Mouse (Mus musculus): ENCODE data around the gene Map7d1.

Gene Map7d1

DNA sequence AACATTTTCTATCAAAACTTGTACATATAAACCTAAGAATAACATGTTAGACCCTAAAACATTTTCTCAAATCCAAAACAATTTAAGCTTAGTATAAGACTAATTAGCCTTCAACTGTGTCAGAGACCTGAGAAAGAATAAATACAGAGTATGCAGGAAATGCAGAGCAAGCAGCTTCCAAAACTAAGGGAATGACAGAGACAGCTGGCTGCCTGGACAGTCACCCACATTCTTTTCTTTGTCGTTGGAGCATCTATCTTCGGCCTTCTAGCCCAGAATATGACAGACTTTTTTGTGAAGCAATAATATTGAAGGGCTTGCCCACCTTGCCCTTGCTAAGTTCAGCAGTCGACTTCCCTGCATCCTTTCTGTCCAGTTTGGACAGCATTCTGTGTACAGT is 13.1 kb upstream of the Map7d1 start:
- DNase-seq (ENCODE audit: low spot score in 2 of 2) = no peak

DNA sequence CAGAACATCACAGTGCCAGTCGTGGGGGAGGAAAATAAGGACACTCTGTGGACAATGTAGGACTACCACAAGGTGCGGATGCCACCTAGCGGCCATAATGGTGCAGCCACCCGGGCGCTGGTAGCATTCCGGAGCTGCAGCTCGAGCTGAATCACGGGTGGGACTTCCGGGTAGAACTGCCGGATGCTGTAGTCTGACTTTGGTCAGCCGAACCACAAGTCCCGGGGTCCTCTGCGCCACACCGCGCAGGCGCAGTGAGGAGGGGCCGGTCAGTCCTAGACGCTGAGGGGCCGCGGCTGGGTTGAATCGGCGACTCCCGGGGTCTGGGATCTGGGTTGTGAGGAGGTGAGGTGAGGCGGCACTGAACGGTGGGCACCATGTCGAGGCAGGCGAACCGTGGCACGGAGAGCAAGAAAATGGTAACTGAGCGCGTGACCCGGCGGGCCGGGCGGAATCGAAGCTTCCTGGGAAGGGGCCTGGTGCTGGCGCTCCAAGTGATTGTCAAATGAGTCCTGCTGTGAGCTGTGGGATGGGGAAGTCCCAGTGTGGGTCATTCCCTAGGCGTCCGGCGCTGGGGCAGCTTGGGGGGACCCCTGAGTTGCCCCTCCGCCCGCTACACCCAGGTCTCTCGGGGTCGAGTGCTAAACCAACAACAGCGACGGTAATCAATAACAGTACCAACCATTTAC is 6.1 kb upstream of the Map7d1 start, which contains the start of gene Trappc3:
Gene Trappc3, plus strand, starts transcription at position 207 of the 689 bp plus-strand sequence.
- peak; percentile 99 to 100 for DNase-seq (ENCODE audit: low spot score in 2 of 2)

DNA sequence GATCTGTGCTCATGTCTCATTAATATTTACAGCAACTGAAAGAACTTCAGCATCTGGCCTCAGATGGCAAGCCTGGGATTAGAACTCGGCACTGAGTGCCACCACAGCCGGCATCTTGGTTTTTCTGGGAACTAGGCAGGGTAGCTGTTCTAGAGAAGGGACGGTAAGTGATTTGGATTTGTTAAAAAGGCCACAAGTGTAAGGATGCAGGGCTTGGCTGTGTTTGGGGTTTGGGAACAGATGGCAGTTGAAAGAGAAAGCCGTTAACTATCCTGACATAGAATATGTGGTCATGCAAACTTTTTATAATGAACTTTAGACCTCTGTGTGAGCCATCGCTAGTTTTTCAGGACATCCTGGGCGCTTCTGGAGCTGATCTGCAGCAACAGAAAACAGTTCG is 5.5 kb upstream of the Map7d1 start:
- DNase-seq (ENCODE audit: low spot score in 2 of 2) = no peak

DNA sequence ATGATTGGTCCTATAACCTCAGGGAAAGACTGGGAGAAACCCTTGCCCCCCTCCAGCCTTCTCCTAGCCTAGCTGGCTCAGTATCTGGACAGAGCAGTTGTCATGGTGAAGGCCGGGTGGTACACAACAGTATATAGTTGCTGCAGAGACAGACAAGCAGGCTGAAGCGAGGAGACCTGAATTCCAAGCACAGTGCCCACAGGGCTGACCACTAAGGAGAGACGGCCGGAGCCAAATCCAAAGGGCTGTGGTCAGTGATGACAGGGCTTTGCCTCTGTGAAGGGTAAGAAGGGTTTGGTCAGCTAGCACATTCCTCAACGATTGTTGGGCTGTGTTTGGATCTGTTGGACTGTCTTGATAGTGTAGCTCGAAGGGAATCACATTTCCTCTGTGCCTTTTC is 5.1 kb upstream of the Map7d1 start:
- DNase-seq (ENCODE audit: low spot score in 2 of 2) = no peak

DNA sequence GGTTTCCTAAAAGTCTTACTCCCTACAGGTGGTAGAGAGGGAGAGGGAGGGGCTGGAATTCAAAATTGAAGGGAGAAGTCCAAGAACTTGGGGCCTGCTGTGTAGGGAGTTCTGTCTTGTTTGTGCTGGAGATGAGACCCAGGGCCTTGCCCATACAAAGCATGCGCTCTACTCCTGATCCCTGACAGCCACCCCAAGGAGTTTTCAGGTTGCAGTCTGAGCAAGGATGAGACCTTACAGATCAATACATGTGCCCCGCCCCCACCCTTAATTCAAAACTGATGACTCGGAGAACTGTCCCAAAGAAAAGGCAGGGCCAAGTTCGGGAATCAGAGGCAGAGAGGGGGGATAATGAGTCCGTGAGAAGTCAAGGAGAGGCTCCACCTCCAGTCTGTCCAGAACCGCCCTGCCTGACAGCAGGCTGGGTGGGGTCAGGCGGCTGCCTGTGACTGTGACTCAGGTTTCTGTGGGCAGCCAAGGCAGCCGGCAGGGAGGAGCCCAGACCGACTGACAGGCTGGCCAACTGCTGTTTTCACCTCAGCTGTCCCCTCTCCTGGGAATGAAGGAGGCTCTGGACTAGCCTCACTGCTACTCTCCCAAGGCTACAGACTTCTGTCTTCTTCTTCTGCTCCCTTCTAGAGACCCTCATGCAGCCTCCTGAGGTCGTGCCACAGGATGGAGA is 4.5 kb upstream of the Map7d1 start:
- peak; percentile 93 for DNase-seq (ENCODE audit: low spot score in 2 of 2)

DNA sequence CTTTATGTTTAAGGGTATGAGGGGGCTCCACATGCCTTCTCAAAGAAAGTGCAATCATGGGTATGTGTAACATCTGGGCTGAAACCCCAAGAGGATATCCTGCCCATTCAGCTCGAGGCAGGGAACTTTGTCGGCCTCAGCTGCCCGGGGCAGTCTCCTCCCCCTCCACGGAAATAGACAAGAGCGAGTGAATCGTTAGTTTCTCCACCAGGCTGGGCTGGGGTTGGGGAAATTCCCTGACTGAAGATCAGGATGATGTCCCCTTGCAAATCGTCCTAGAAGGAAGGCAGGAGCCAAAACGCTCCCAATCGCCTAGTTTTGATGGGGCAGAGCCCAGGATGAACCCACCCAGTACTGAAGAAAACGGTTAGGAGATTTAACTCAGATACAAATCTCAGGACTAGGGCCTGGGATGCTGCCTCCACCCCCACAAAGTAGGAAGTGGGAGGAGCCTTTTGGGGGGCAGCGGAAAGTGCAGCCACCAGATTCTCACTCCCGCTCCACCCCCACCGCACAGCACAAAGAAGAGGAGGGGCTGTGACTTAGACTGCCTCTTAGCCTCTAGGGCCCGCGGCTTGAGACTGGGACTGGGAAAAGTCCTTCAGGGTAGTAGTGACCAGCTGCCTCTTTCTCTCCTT is 3.5 kb upstream of the Map7d1 start:
- peak; percentile 93 to 94 for DNase-seq (ENCODE audit: low spot score in 2 of 2)

DNA sequence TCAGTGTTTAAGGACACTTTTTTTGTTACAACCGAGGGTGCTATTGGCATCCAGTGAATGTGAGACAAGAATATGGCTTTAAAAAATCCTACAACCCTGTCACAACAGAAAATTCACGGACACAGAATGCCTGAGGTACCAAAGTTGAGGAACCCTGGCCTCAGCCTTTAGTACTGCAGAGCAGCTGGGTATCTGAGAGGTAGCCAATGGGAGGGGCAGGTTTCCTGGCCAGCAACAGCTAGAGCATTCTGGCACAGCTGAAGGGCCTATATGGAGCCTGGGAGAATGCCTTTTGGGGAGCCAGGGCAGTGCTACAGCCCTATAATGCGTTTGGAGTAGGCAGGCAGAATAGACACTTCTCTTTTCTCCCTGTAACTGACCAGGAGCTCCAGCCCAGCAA is 2.9 kb upstream of the Map7d1 start:
- DNase-seq (ENCODE audit: low spot score in 2 of 2) = peak; percentile 61 to 70

DNA sequence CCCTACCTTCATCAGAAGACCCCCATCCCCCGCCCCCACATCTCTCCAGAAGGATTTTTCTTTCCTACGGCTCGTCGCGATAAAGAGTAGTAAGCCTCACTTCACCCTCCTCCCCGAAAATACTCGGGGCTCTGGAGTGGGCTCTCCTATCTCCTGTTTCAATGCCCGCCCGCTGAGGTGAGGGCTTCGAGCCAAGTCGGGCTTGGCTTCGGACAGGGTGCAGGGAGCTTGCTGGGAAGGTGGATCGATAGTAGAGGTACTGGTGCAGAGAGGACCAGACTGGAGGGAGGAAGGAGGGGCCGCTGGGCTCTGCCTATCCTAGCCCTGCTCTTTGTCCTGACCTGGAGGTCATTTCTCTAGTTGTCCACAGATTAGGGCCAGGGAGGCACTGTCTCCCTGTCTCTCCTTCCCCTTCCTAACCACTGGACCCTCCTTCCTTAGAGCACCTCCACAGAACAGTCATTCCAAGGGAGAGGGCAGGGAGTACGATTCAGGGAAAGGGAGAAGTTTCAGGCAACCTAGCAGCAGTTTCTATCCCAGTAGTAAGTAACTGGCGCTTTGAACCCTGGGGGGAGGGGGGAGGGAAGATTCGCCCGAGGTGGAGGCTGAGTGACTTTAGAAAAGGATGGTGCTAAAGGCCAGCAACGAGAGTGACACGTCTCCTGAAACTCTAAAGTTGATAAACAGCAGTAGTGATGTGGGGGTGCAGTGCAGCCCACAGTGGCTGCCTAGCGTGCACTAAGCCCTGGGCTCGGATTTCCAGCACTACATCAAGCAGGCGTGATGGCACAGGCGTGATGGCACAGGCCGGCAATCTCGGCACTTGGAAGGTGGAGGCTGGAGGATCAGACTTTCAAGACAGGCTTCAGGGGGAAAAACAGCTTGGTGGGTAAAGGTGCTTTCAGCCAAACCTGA is 1.1 kb upstream of the Map7d1 start:
- peak; percentile 66 to 75 for DNase-seq (ENCODE audit: low spot score in 2 of 2)

DNA sequence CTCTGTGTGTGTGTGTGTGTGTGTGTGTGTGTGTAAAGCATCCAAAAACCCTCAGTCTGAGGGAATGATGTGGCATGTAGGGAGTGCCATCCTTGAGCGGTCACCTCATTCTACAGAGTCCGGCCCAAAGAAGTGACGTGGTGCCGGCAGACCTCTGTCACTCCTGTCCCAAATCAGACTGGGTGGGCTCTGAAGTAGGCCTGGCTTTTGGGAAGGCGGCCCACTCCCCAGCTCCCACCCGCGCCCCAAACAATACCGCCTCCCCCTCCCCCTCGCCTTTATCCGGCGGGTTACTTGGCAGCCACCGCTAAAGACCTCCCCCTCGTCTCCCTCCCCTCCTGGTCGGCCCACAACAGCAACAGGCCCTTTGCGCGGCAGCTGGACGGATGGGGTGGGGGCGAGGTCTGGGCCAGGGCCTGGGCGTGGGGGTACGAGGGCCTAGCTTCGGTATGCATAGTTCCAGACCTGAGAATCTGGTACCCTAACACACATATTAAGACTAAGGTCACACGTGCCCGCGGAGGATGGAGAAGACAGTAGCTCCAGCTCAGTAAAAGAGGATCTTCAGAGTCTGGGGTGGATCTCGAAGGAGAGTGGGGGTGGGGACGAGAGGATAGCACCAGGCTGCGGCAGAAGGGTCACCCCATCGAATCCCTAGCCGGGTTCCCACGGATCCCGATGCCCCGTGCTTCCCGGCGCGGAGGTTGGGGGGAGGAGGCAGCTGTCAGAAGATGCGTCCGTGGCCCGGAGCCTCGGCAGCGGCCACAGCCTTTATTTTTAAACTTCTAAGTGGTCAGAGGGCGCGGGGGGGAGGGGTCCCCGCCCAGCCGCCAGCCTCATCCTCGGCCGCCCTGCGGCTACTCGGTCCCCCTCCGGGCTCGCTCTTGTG is 786 bp downstream of the Map7d1 start:
- DNase-seq (ENCODE audit: low spot score in 2 of 2) = peak in 1 of 2 experiments; percentile 62

DNA sequence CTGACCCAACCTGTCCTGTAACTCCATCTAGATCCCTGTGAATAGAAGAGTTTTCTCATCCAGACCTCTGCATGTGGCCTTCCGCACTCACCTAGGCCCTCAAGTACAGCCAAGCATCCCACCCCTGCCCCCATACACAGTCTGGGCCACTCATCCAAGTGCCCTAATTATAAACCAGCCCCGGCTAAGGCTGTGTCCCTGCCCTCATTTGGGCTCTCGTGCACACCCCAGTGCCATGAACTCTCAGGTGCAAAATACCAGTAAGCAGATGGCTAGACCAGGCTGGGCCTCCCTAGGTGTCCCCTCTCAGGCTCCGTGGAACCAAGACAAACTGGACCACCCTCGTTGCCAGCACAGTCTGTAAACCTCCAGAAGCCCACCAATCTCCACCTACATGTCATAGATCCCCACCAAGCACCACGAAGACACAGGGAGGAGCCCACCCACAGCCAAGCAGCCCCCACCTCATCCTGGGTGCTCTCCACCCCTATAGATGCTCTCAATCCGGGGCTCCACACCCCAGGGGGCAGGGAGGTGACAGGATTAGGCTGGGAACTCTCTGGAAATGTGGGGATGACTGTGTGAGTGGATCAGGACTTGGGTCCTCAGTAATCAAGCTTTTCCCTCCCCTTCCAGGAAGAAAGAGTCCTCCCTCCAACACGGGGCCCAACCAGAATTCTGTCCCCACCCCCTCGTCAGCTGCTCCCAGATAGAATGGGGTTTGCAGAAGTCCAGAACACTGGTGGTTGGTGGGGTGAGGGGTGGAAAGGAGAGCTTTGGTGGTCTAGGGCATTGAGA is 1.6 kb downstream of the Map7d1 start:
- DNase-seq (ENCODE audit: low spot score in 2 of 2) = peak; percentile 77 to 84

DNA sequence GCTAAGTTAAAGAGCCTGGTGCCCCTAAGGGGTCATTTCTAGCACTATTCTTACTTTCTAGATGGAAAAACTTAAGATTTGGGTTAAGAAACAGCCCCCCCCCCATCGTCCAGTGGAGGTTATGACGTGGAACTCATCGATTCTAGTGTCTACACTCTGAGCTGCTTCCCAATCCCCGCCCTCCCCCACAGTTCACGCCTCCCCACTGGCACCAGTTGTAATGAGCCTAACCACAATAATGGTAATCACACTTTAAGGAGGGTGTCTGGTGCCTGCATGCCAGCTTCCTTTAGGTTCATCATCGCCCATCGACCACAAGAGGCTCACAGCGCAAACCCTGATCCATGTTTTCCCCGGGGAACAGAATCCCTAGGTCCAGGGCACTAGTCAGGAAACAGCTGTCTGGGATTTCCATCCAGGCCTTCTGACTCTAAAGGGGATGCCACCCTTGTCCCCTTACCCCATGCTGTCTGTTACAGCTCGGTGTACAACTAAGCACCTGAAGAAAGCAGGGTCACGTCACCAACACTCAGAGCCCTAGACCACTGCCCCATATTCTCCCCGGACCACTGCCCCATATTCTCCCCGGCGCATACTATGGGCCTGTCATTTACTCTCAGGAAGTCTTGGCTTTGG is 2.4 kb downstream of the Map7d1 start:
- DNase-seq (ENCODE audit: low spot score in 2 of 2) = no peak

DNA sequence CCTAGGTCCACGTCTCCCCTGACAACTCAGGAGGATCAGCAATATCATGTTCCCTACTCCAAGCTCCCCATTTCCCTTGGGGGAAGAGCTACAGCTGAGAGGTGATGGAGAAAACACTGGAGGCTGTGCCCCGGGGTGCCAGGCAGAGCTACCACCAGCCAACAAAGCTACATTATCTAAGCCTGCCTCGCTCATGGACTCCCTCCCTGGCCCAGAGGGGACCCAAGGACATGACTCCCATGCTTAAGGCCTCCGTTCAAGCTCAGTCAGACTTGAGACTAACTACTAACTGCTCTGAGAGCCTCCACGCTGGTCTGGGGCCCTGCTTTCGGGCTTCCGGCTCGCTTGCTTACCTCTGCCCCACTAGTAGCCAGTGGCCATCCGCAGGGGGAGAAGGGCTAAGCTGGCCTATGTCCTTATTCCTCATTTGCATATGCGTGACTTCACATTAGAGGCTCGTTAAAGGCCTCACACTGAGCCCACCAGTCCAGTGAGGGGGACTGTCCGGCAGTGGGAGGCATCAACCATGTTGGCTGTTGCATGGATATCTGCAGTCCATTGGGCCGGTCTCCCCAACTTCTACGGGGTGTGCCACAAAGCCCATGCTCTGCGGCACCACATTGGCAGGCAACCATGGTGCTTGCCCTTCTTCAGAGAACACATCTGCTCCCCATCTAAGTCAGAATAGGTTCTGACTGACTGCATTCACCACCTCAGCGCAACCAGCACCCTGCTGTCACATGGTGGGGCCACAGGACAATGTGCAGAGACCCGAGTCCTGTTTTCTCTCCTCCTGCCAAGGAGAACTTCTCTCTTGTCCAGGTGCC is 3.5 kb downstream of the Map7d1 start:
- no peak for DNase-seq (ENCODE audit: low spot score in 2 of 2)

DNA sequence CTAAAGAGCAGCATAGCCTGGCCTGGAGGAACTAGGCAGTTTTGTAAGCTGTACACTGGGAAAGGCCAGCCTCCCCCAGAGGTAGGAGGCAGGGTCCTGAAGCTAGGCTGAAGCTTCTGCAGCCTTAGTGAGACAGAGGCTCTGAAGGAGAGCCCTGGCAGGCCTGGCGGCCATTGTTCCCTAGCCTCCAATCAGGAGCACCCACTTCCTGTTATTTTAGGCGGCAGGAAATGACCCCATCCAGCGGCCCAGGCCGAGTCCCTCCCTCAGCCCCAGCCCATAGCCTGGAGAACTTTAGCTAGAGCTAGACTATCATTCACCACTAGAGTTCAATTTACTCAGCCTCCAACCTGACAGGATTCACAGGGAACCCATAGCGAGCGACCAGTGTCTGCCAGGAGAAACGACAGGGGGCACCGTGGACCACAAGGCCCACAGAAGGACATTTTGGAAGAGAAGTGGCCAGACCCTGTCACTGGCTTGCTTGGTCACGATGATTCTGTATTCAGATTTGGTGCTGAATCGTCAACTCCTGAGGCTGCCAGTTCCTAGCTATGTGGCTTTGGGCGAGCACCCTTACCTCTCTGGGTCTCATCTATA is 4.4 kb downstream of the Map7d1 start:
- peak; percentile 76 to 87 for DNase-seq (ENCODE audit: low spot score in 2 of 2)

DNA sequence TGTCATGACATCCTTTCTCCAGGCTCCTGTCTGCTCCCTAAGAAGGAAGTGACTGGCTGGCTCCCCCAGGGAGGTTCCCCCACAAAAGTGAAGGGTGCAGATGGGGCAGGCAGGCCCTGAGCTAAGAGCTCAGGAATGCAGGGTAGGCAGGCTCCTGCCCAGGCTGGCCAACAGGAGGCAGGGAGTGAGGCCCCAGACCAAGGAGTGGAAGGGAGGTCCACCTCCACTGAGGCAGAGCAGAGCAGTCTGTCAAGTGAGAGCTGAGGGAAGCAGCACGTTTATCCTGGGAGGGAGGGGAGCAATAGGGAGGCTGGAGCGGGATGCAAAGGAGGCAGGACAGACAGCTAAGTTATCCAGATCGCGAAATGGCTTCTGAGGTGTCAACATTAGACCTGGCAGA is 5.5 kb downstream of the Map7d1 start:
- DNase-seq (ENCODE audit: low spot score in 2 of 2) = no peak

DNA sequence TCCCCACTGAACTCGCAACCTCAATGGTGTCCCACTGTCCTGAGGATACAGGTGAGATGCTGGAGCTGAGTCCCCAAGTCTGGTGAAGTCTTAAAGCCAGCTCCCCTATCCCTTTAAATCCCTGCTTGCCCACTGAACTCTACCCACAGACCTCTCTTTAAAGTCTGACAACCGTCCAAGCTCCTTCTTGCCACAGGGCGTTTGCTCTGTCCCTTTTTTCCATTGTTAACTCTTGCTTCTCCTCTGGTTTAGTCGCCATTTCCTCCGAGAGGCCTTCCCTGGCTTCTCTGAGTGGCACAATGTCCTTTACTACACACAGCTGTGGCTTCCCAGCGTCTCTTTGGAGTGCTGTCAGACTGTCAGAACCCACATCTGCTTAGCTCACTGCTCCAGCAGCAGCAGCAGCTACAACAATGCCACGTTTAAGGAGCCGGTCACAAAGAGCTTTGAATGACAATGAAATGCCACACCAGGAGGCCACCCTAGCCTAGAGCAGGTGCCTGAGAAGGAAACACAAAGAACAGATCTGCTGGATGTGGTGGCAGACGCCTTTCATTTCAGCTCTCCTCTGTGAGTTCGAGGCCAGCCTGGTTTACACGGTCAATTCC is 7.8 kb downstream of the Map7d1 start:
- no peak for DNase-seq (ENCODE audit: low spot score in 2 of 2)

DNA sequence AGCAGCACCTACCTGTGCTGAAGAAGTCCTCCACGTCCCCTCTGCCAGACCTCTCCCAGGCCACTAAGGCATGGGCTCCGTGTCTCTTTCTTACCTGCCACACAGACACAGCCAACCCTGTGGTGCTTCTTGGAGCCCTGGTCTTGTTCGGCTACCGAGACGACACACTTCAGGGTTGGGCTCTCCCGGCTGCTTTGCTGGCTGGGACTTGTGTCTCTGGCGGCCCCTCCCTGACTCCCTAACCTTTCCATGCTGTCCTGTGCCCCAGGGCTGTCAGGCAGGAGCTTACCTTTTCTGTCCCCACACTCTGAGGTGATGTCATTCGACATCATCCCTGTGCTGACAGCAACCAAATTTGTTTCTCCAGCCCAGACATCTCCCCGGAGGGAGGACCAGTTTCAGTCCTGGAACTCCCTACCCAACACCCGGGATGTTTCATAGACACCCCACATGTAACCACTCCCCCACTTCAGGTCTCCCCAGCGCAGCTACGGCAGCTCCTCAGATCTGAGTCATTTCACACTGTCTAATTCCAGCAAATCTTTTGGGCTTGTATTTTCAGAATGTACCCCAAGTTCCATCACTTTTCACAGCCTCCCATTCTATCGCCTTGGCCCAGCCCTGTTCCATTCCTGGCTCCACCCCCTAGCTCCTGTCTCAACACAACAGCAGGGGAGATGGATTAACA is 9.8 kb downstream of the Map7d1 start:
- DNase-seq (ENCODE audit: low spot score in 2 of 2) = no peak

DNA sequence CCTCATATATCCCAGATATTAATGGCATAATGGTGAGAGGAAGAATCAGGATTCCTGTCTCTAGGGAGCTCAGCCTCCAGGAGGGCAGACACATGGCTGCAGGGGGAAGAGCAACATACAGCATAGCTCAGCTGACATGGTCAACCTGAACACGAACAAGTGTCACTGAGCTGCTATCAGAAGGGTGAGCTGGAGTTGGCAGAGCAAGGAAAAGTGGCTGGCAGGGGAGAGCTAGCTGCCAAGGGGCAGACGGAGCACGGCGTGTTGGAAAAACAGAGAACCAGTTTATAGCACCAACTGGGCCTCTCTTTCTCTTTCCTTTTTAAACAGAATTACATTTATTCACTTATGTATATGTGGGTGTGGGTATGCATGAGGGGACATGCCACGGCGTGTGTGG is 13.6 kb downstream of the Map7d1 start:
- DNase-seq (ENCODE audit: low spot score in 2 of 2) = peak in 1 of 2 experiments; percentile 61

Measured in heart, adult 9 months (tissue).